Mouse (Mus musculus) retina, postnatal 1 day (tissue): ENCODE data around the gene Cln5.

Experiments
- DNase-seq: peaks from one replicate; pipeline ENCODE4 v3.0.0-alpha.2; 2012

Gene Cln5

DNA sequence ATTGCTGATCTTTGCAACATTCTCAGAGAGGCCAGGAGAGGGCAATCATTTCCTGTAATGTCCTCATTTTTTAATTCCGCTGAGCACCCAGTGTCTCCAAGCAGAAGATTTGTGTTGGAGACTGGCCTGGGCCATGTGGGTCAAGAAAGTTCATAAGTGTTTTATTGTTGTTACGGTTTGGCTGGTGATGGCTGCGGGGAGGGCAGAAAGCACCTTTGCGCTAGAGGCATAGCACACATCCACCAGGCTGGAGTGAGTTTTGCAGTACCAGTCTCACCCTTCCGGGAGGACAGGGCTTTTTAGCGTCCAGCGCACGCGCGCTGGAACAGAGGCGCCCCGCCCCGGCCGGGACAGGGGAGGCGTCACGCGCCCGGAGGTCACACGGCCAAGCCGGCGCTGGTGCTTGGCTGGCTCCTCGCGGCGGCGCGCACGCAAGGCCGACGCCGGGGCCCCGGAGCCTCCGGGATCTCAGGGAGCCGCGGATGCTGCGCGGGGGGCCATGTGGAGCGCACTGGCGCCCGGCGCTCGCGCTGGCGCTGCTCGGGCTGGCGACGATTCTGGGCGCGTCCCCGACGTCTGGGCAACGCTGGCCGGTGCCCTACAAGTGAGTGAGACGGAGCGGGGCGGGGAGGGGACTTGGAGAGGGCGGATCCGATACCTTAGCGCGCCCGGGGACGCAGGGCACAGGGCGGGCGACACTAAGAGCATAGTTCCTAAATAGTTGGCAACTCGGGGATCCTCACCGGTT lies at the start of gene Cln5:
Cln5 (plus strand) TSS at position 353 of the 748 bp plus-strand sequence.
- DNase-seq = peak; percentile 97

GRCm38 (mm10) chr14:103029203-103029602 lies 40.8 kb upstream of the Cln5 start:
- no peak for DNase-seq

DNA sequence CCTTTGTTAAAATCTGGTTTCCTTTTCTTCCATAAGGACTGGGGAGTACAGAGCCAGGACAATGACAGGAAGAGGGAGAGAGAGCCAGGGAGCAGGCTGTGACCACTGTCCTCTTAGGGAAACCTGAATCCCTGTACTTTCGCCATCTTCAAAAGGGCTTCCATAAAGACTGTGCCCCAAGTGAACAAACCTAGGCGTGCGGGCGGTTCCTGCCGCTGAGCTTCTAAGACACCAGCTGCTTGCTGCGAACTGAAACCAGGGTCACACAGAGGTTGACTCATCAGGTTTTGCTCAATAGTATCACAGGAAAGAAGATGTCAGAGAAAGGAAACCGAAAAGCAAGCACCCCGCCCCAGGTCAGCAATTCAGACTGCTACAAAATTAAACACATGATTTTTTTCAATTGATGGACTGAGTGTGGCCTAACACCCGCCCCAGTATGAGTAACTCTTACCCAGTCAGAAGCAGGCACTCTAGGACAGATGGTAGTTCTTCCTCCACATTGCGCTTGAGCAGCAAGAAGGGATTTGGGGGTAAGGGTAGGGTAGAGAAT lies 36.7 kb upstream of the Cln5 start:
- DNase-seq = no peak

DNA sequence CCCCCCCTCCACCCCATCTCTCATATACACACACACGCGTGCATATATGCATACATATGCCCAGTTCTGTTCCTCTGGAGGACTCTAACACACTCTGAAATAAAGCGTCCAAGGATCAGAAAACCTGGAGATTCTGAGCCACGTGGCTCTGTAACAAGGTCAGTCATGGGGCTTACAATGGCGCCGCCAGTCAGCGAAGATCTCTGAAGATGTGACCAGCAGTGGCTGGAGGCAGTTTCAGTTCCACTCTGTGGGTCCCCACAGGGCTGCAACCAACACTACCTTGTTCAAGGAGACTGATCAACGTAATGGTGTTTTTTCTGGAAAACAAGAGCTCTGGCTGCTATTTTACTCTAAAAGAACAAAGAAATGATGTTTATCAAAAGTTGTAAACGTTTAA lies 35.9 kb upstream of the Cln5 start:
- no peak for DNase-seq

GRCm38 (mm10) chr14:103037016-103037415 lies 33.0 kb upstream of the Cln5 start:
- no peak for DNase-seq

- no peak for DNase-seq
These were observed 23.3 kb upstream of the Cln5 start, which contains the start of gene Acod1 for GRCm38 (mm10) chr14:103046677-103047076. Gene Acod1 (plus strand): TSS chr14:103046977.

GRCm38 (mm10) chr14:103048292-103049086 lies 21.5 kb upstream of the Cln5 start:
- DNase-seq = no peak

DNA sequence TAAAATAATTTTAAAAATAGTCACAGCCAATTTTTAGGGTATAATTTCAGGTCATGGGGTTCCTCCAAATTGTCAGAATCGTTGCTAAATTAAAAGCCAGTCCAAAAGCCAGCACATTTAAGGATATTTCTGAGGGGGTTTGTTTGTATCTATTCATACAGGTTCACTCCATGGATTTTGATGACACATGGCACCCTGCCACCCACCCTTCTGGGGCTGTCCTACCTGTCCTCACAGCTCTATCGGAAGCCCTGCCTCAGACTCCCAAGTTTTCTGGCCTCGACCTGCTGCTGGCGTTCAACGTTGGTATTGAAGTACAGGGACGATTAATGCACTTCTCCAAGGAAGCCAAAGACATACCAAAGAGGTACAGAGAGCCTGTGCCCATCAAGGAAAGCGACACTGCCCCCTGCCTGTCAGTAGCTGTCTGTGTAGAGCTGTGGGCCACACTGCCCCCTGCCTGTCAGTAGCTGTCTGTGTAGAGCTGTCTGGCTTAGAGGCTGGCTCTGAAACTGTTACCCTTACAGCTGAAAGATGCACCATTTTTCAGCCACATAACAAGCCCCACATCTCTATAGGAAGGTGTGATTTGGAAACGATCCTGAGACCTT lies 18.8 kb upstream of the Cln5 start:
- peak; percentile 74 for DNase-seq

- no peak for DNase-seq
These were observed 15.3 kb upstream of the Cln5 start for GRCm38 (mm10) chr14:103054731-103055130.

- no peak for DNase-seq
These were observed 13.4 kb upstream of the Cln5 start for GRCm38 (mm10) chr14:103056601-103057000.

GRCm38 (mm10) chr14:103058998-103059397 lies 11.0 kb upstream of the Cln5 start:
- DNase-seq = no peak

DNA sequence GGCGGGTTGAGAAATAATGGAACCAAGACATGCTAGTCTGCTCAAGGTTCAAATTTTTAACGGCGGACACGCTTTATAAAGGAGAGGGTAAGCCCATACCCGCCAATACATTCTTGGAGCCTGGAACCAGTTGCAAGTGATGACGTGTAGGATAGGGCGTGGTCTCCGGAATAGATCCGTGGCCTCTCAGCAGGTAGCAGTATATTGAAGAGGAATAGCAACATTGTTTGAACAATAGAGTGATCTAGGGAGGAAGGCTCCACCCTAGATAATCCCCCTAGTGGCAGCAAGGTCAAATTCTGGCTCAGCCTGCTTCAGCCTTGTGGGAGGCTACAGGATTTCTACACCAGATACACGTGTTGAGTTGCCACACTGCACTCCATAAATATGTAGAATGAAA lies 10.5 kb upstream of the Cln5 start:
- DNase-seq = no peak

- peak; percentile 83 for DNase-seq
These were observed 4.5 kb upstream of the Cln5 start for GRCm38 (mm10) chr14:103065294-103066167.

DNA sequence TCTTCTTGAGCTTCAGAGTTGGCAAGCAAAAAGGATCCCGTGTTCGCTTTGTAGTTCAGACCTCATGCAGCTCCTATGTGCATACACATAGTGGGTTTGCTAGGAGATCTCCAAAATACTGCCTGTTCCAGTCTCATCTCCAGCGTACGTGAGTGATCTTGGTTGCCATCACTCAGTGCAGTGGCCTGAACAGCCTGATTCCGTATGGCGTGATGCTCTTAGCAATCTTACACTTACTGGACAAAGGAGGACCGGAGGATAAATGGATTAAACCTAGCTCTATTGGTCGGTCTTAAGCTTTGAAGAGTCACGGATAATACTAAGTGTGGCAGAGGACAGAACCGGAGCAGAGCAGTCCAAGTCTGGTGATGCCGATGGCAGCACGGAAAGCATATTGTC lies 552 bp upstream of the Cln5 start:
- DNase-seq = no peak

GRCm38 (mm10) chr14:103070790-103071189 lies 774 bp downstream of the Cln5 start:
- no peak for DNase-seq

- no peak for DNase-seq
These were observed 1.5 kb downstream of the Cln5 start for GRCm38 (mm10) chr14:103071471-103071870.

DNA sequence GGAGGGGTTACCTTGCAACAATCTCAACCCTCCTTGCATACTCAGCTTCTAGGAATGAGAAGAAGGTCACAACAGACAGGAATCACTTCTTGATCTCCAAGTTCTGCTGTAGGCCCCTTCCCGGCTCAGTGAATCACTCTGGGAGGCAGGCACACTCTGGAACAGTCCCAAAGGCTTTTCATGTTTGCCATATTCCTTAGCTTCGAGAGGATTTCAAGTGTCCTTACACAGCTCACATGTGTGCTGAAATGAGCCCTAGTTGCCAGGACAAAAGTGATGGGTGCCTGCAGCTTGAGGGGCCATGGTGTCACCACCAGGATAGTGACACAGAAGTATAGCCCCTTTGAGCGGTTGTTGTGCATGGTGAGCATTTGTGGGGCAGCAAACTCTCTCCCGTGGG lies 2.7 kb downstream of the Cln5 start:
- DNase-seq = no peak

DNA sequence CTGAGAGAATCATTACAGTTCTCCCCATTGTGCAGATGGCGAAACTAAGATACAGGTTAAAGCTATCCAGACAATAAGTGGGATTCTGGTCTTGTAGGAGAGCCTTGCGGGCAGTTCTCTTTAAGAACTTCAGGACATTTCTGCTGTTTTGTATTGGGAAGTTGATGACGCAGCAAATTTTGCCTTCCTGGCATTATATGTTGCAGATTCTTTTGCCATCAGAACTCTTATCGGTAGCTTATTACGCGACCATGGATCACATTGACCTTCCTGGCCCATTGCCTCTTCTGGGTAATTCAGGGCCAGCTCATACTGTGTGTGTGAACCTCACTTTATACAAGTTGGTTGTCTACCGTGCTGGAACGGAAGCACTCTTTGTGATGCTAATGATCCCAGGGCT lies 3.8 kb downstream of the Cln5 start:
- DNase-seq = no peak

GRCm38 (mm10) chr14:103075166-103075565 lies 5.2 kb downstream of the Cln5 start:
- DNase-seq = no peak

DNA sequence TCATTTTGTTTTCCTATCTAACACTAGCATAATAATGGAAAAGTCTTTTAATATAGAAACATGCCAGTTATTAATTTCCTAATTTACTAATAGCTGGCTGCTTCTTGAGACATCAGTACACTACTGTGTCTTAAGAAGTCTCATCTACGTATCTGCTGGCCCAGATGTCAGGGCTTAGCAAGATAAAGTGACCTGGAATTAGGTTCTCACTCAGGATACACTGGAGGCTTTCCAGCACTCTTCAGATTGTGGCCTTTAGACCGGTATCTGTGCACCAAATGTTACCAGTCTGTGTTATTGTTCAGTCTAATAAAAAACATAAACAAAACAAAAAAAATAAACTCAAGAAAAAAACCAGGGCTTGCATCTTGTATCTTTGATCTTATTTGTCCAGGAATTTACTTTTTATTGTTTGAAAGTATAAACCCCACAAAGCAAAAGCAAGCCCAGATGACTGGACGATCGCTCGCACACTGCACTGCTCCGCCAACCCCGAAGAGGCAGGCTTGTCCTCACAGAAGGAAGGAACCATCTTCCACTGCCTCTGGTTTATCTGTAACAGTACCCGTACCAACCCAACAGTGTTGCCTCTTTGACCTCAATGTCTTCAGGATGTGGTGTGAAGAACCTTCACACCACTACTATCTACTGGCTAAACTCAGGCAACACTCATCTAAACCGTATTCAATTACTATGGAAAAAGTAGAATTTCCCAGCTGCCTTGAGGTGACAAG lies 7.4 kb downstream of the Cln5 start:
- no peak for DNase-seq

DNA sequence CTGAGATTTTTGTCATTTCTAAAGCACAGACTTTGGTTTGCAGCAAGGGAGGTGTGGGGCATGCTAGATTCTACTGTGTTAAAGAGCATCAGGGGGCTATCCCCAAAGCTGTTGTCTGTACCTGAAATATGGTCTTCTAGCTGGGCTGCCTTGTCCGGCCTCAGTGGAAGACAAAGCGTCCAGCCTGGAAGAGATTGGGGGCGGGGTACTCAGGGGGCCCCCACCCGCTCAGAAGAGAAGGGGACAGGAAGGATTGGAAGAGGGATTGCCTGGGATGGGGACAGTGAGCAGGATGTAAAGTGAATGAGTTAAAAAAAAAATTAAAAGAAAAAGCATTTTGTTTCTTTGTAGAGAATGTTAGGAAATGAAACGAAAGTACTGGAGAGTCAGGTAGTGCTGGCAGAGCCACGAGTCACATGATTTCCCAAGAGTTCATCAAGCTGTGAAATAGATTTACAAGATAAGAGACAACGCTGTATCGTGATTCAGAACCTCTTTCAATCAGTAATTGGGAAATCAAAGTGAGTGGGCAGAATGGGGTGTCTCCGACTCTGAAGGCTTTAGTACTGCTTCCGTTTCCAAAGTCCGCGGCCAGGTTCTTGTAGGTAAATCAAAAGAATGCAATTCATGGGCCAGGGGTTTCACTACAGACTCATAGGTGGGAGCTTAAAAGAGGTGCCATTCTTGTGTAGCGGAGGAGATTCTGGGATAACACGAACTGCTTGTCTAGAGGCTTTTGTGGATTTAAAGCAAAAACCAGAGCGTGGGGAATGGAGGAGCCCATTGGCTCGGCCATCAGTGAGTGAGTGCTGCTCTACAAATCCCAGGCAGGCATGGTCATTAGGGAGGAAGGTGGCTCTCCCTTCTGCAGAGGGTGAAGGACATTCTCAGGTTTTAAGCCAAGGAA lies 8.2 kb downstream of the Cln5 start:
- no peak for DNase-seq
